Mouse (Mus musculus): ENCODE results near the gene Haus4.

Gene Haus4

DNA sequence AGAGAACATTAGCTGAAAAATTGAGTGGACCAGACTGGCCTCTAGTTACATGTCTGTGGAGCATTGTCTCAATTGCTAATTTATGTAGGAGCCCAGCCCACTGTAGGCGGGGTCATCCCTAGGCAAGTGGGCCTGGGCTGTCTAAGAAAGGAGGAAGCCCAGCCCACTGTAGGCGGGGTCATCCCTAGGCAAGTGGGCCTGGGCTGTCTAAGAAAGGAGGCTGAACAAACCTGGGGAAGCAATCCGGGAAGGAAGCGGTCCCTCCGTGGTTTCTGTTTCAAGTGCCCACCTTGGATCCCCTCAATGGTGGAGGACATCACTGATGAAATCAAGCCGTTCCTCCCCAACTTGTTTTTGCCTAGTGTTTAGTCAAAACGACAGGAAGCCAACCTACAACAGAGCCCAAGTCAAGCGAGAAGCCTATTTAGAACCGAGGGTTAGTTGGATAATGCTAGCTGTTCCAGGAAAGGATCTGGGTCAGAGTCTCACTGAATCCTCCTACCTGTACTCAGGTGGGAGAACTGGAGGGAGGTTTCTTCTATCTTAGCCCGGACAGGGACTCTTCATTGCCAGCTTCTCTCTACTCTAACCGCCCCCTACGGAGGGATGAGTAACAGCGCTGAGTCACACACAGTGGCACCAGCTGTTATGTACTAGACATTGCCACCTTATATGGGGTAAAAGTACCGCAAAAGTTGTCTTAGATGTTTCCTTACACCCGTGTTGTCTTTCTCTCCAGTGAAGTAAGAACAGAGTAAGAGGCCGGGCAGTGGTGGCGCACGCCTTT, 61.9 kb downstream of the Haus4 start:
- no peak for DNase-seq
